8 mouse cellular contexts compared by ENCODE assay signal in the genomic region with DNA sequence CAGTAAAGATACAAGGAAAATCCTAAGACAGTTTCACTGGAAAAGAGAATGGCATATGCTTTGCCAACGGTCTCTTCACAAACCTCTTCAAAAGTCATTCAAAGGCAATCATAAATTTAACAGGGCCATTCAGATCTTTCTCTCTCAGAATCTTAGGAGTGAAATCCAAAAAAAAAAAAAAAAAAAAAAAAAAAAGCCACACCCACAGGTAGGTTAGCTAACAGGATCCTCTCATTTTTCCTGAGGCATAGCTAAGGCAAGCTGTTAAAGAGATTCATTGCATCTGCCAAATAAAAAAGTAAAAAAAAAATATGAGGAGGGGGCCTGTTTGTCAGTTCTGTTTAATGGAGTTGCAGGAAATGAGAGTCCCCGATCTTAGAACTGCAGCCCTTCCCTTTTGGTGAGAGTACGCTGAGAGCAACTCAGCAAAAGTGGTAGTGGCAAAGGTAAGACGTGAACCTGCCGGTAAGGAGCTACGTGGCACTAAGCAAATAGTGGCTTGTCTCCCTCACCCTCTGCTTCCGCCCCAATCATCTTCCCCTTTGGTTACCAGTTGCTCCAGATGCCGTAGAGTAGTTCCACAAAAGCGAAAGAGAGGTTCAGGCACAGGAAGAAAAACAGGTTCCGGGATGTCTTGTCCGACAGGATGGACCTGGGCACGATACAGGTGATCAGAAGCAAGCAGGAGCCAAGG. TPM values are rescaled to one million over a fixed set of nuclear protein-coding genes. Genes with fewer than 3 reads are reported as not detected.
DNase-seq lines count a peak whose midpoint lies in the region; ATAC-seq lines count a peak whose summit lies in the region.

No protein-coding gene starts in this region.

- no peaks in the 10 kb centered on the region for H3K27me3 ChIP-seq in hindbrain, embryonic 12.5 days
- no peaks in the 10 kb centered on the region for H3K27me3 ChIP-seq in liver, embryonic 15.5 days

- peak overlapping the region; percentile 85 for H3K4me3 ChIP-seq in hindbrain, embryonic 12.5 days
- H3K4me3 ChIP-seq in liver, embryonic 15.5 days (replicated peaks): peak overlapping the region; percentile 81

- H3K9ac ChIP-seq in hindbrain, embryonic 12.5 days: peak overlapping the region; percentile 88
- H3K9ac ChIP-seq in liver, embryonic 15.5 days: peak overlapping the region; percentile 71

- H3K4me1 ChIP-seq in hindbrain, embryonic 12.5 days: peaks cover 25% of the 10 kb centered on the region
- H3K4me1 ChIP-seq in liver, embryonic 15.5 days (replicated peaks): peaks cover 18% of the 10 kb centered on the region

- peak overlapping the region; percentile 92 for H3K27ac ChIP-seq in hindbrain, embryonic 12.5 days
- peak overlapping the region; percentile 76 for H3K27ac ChIP-seq in liver, embryonic 15.5 days (replicated peaks)

- peaks cover 12% of the 10 kb centered on the region for H3K36me3 ChIP-seq in hindbrain, embryonic 12.5 days
- no peaks in the 10 kb centered on the region for H3K36me3 ChIP-seq in liver, embryonic 15.5 days (replicated peaks)

- no peaks in the 10 kb centered on the region for H3K9me3 ChIP-seq in hindbrain, embryonic 12.5 days (replicated peaks)
- no peaks in the 10 kb centered on the region for H3K9me3 ChIP-seq in liver, embryonic 15.5 days (replicated peaks)

- 8% methylated on average over 12 of the region's 12 CpGs for WGBS in hindbrain, embryonic 12.5 days
- 5% methylated on average over 12 of the region's 12 CpGs for WGBS in liver, embryonic 15.5 days (ENCODE audit: insufficient replicate concordance)

- peak; percentile 6 to 12 for DNase-seq in adrenal gland, postnatal 36 days
- no peak for DNase-seq in adrenal gland, adult 2 months
- peak; percentile 80 for DNase-seq in CD4-positive helper T cell, adult 2 months (ENCODE audit: low read depth, low spot score)
- DNase-seq in embryo, embryonic 11 days: peak; percentile 38
- peak; percentile 81 for DNase-seq in naive thymus-derived CD4-positive, alpha-beta T cell, adult 2 months (ENCODE audit: low read depth)
- no peak for DNase-seq in adrenal gland, postnatal 4 days (ENCODE audit: low spot score in 2 of 2)

- peak overlapping the region; percentile 96 for H3K4me2 ChIP-seq in hindbrain, embryonic 12.5 days (replicated peaks)
- peak overlapping the region; percentile 96 for H3K4me2 ChIP-seq in liver, embryonic 15.5 days

- ATAC-seq in hindbrain, embryonic 12.5 days (ENCODE audit: low FRiP score): no peak; the same call in 1 of the 2 replicates
- ATAC-seq in liver, embryonic 15.5 days (ENCODE audit: insufficient read depth): peak; percentile 7

RNA-seq across cellular contexts. Expression of a gene that starts 0.8 kb away (rescaled TPM):
- 10 to 100 TPM; 31.9 to 42.0 TPM for total RNA-seq in adrenal gland, postnatal 36 days (2021)
- total RNA-seq in adrenal gland, adult 2 months (2021): 10 to 100 TPM; 26.8 to 34.5 TPM
- 5.9 and 7.3 TPM in 2 replicates for polyA plus RNA-seq in adrenal gland, adult 2 months (2012; rRNA removed)
- polyA plus RNA-seq in hindbrain, embryonic 12.5 days (2016; fragmentation: Nextera tagmentation; extraction: Ambion mirVana): 25.5 and 26.6 TPM in 2 replicates
- 11.3 and 11.4 TPM in 2 replicates for polyA plus RNA-seq in liver, embryonic 15.5 days (2015; fragmentation: Nextera tagmentation; extraction: Ambion mirVana)
- total RNA-seq in adrenal gland, postnatal 4 days (2021): 10 to 100 TPM; 43.9 to 48.0 TPM

RNA-seq across cellular contexts. Expression of a gene that starts 0.8 kb away (rescaled TPM):
- total RNA-seq in adrenal gland, postnatal 36 days (2021): 10 to 100 TPM; 11.9 to 25.7 TPM
- total RNA-seq in adrenal gland, adult 2 months (2021): 10 to 100 TPM; 16.3 to 22.7 TPM
- polyA plus RNA-seq in adrenal gland, adult 2 months (2012; rRNA removed): 34.7 and 37.9 TPM in 2 replicates
- 27.5 and 30.9 TPM in 2 replicates for polyA plus RNA-seq in hindbrain, embryonic 12.5 days (2016; fragmentation: Nextera tagmentation; extraction: Ambion mirVana)
- 3.1 and 3.8 TPM in 2 replicates for polyA plus RNA-seq in liver, embryonic 15.5 days (2015; fragmentation: Nextera tagmentation; extraction: Ambion mirVana)
- 10 to 100 TPM; 26.1 to 35.4 TPM for total RNA-seq in adrenal gland, postnatal 4 days (2021)

Comparison
In these comparisons a context has a peak if more than half of its experiments do, and no peak if none do; other contexts are left out.
1. DNase-seq: peak in adrenal gland, postnatal 36 days (2 of 2), CD4-positive helper T cell, adult 2 months (single experiment), embryo, embryonic 11 days (single experiment) and naive thymus-derived CD4-positive, alpha-beta T cell, adult 2 months (single experiment); none in adrenal gland, adult 2 months (single experiment) and adrenal gland, postnatal 4 days (0 of 2).